Mouse (Mus musculus) stomach, embryonic 15.5 days (tissue): ENCODE results near the gene Pparg. TPM values are rescaled to one million over a fixed set of nuclear protein-coding genes. Genes with fewer than 3 reads are reported as not detected.

Experiments used
- polyA plus RNA-seq: library from polyadenylated mRNA; unstranded; fragments of >200 nt; fragmentation: Nextera tagmentation; extraction: Ambion mirVana; gene quantifications from 2 replicates; pipeline ENCODE4 v1.2.1, GENCODE M21; 2015

The Pparg gene
- polyA plus RNA-seq, 1 experiment from 2014 or later: 17.1 TPM

Other genes starting within 250 kb of the Pparg start
- gene Syn2, start 226.0 kb upstream of the Pparg start, polyA plus RNA-seq: 3.1 and 4.0 TPM in 2 replicates
- gene Gm17482, start 133.6 kb upstream of the Pparg start, polyA plus RNA-seq: not detected in 2 replicates
- gene Timp4, start 108.7 kb upstream of the Pparg start, polyA plus RNA-seq: 0.89 and 1.1 TPM in 2 replicates
- 26.6 and 27.2 TPM in 2 replicates for gene Tsen2, start 183.7 kb downstream of the Pparg start, polyA plus RNA-seq
- 14.1 and 14.3 TPM in 2 replicates for gene Mkrn2os, start 231.6 kb downstream of the Pparg start, polyA plus RNA-seq
- 23.7 and 25.3 TPM in 2 replicates for gene Mkrn2, start 241.0 kb downstream of the Pparg start, polyA plus RNA-seq